Mouse (Mus musculus) embryonic facial prominence, embryonic 12.5 days (tissue): Measurements from ENCODE around the gene Rab3gap2. TPM values are rescaled to one million over a fixed set of nuclear protein-coding genes. Genes with fewer than 3 reads are reported as not detected.

Experiments
- ATAC-seq: fragments of 200-750 bp; cut with Nextera tagmentation; 2 replicates; pipeline ENCODE4 v1.8.0; 2017; ENCODE audit not compliant: insufficient number of reproducible peaks, insufficient read depth, low FRiP score, low TSS enrichment
- H3K27ac ChIP-seq: fragments of 300-500 bp; sonication (generic); 2 replicates; pipeline ENCODE4 v1.5.1; 2016; ENCODE audit warnings: mild to moderate bottlenecking
- H3K27me3 ChIP-seq: fragments of 300-500 bp; sonication (generic); 2 replicates; pipeline ENCODE4 v1.6.1; 2016; ENCODE audit warnings: mild to moderate bottlenecking, moderate library complexity
- H3K36me3 ChIP-seq: fragments of 300-500 bp; sonication (generic); 2 replicates; pipeline ENCODE4 v1.6.1; 2016; ENCODE audit warnings: mild to moderate bottlenecking
- H3K4me1 ChIP-seq: fragments of 300-500 bp; sonication (generic); 2 replicates; pipeline ENCODE4 v1.6.1; 2016
- H3K4me2 ChIP-seq: fragments of 300-500 bp; sonication (generic); replicated peaks from 2 replicates; pipeline ENCODE4 v1.6.1; 2016; ENCODE audit warnings: mild to moderate bottlenecking, moderate library complexity
- H3K4me3 ChIP-seq: fragments of 300-500 bp; sonication (generic); 2 replicates; pipeline ENCODE4 v1.5.1; 2016; ENCODE audit warnings: mild to moderate bottlenecking
- H3K9ac ChIP-seq: fragments of 300-500 bp; sonication (generic); 2 replicates; pipeline ENCODE4 v1.6.1; 2016; ENCODE audit warnings: mild to moderate bottlenecking, moderate library complexity
- H3K9me3 ChIP-seq: fragments of 300-500 bp; sonication (generic); 2 replicates; pipeline ENCODE4 v1.6.1; 2016; ENCODE audit warnings: mild to moderate bottlenecking, moderate library complexity
- WGBS: fragments of 180-500 bp; shearing (Covaris S2); methylation state at CpG from one replicate; pipeline ENCODE4 v1.1.7; 2016; 5-methylcytosine and 5-hydroxymethylcytosine counted together
- polyA plus RNA-seq: library from polyadenylated mRNA; unstranded; fragments of >200 nt; fragmentation: Nextera tagmentation; extraction: Ambion mirVana; gene quantifications from 2 replicates; pipeline ENCODE4 v1.2.1, GENCODE M21; 2016

Rab3gap2 gene
- polyA plus RNA-seq, 1 experiment from 2014 or later, result 22.7 TPM

GRCm38 (mm10) chr1:185201994-185202393 lies 1.9 kb upstream of the Rab3gap2 start:
- H3K27me3 ChIP-seq, result no peaks in the 10 kb centered on the region
- no peaks in the 10 kb centered on the region for H3K36me3 ChIP-seq
- no peak for ATAC-seq
- no peak overlapping the region for H3K9ac ChIP-seq
- peaks cover 12% of the 10 kb centered on the region for H3K4me1 ChIP-seq
- no peak overlapping the region for H3K4me2 ChIP-seq
- H3K27ac ChIP-seq, result no peak overlapping the region
- 83% methylated on average over 2 of the region's 2 CpGs for WGBS
- H3K4me3 ChIP-seq, result no peak overlapping the region
- no peaks in the 10 kb centered on the region for H3K9me3 ChIP-seq

- no peaks in the 10 kb centered on the region for H3K9me3 ChIP-seq
- H3K27ac ChIP-seq, result peak overlapping the region; percentile 63; the same call in 1 of the 2 replicates
- peak overlapping the region; percentile 86 for H3K9ac ChIP-seq
- ATAC-seq, result peak; percentile 4; the same call in 1 of the 2 replicates
- peak overlapping the region; percentile 87 for H3K4me3 ChIP-seq
- H3K36me3 ChIP-seq, result no peaks in the 10 kb centered on the region
- 5% methylated on average over 23 of the region's 23 CpGs for WGBS
- peaks cover 12% of the 10 kb centered on the region for H3K4me1 ChIP-seq
- H3K27me3 ChIP-seq, result no peaks in the 10 kb centered on the region
- peak overlapping the region; percentile 80 for H3K4me2 ChIP-seq
These were observed 565 bp upstream of the Rab3gap2 start for GRCm38 (mm10) chr1:185203196-185203908.

GRCm38 (mm10) chr1:185205090-185205489 lies 1.2 kb downstream of the Rab3gap2 start:
- Histone ChIP-seq H3K9ac (no peak overlapping the region), H3K27me3 (no peaks in the 10 kb centered on the region), H3K9me3 (no peaks in the 10 kb centered on the region), H3K4me1 (peaks cover 16% of the 10 kb centered on the region), H3K4me2 (peak overlapping the region; percentile 80), H3K27ac (no peak overlapping the region), H3K36me3 (no peaks in the 10 kb centered on the region), H3K4me3 (0 out of 2 replicates have a peak overlapping the region, but pooled peaks have one; percentile 3)
- no peak for ATAC-seq
- WGBS, result 77% methylated on average over 8 of the region's 8 CpGs

- no peak overlapping the region for H3K4me2 ChIP-seq
- no peak overlapping the region for H3K27ac ChIP-seq
- 95% methylated on average over 13 of the region's 13 CpGs for WGBS
These were observed 4.1 kb downstream of the Rab3gap2 start for GRCm38 (mm10) chr1:185207851-185208595.

GRCm38 (mm10) chr1:185208766-185209165 lies 4.8 kb downstream of the Rab3gap2 start:
- Histone ChIP-seq H3K36me3 (no peaks in the 10 kb centered on the region), H3K9me3 (no peaks in the 10 kb centered on the region), H3K4me2 (no peak overlapping the region), H3K4me3 (no peak overlapping the region), H3K27ac (no peak overlapping the region), H3K27me3 (no peaks in the 10 kb centered on the region), H3K4me1 (peaks cover 16% of the 10 kb centered on the region), H3K9ac (no peak overlapping the region)
- no peak for ATAC-seq
- WGBS, result 91% methylated on average over 8 of the region's 8 CpGs

More at GRCm38 (mm10) chr1:185207851-185208595, 4.1 kb downstream of the Rab3gap2 start:
- no peaks in the 10 kb centered on the region for H3K36me3 ChIP-seq
- H3K4me3 ChIP-seq, result no peak overlapping the region
- no peak overlapping the region for H3K9ac ChIP-seq
- no peaks in the 10 kb centered on the region for H3K9me3 ChIP-seq
- H3K27me3 ChIP-seq, result no peaks in the 10 kb centered on the region
- ATAC-seq, result no peak
- peaks cover 16% of the 10 kb centered on the region for H3K4me1 ChIP-seq

GRCm38 (mm10) chr1:185209641-185210176 lies 5.8 kb downstream of the Rab3gap2 start:
- ATAC-seq, result no peak
- Histone ChIP-seq H3K4me2 (no peak overlapping the region), H3K27ac (peak overlapping the region; percentile 50; the same call in 1 of the 2 replicates)

GRCm38 (mm10) chr1:185216360-185216759 lies 12.4 kb downstream of the Rab3gap2 start:
- Histone ChIP-seq H3K27me3 (no peaks in the 10 kb centered on the region), H3K36me3 (no peaks in the 10 kb centered on the region; the same call in none of the 2 replicates), H3K9ac (no peak overlapping the region), H3K4me3 (no peak overlapping the region), H3K9me3 (no peaks in the 10 kb centered on the region), H3K4me2 (no peak overlapping the region), H3K27ac (no peak overlapping the region), H3K4me1 (peaks cover 3% of the 10 kb centered on the region; the same call in 1 of the 2 replicates)
- 40% methylated on average over 5 of the region's 5 CpGs for WGBS
- ATAC-seq, result no peak

More at GRCm38 (mm10) chr1:185209641-185210176, 5.8 kb downstream of the Rab3gap2 start:
- peaks cover 12% of the 10 kb centered on the region for H3K4me1 ChIP-seq
- H3K36me3 ChIP-seq, result no peaks in the 10 kb centered on the region; the same call in none of the 2 replicates
- no peak overlapping the region for H3K4me3 ChIP-seq
- no peaks in the 10 kb centered on the region for H3K9me3 ChIP-seq
- no peaks in the 10 kb centered on the region for H3K27me3 ChIP-seq
- H3K9ac ChIP-seq, result no peak overlapping the region
- 30% methylated on average over 8 of the region's 8 CpGs for WGBS

GRCm38 (mm10) chr1:185216762-185217161 lies 12.8 kb downstream of the Rab3gap2 start:
- Histone ChIP-seq H3K4me2 (no peak overlapping the region), H3K36me3 (no peaks in the 10 kb centered on the region; the same call in none of the 2 replicates), H3K27me3 (no peaks in the 10 kb centered on the region), H3K27ac (no peak overlapping the region), H3K9me3 (no peaks in the 10 kb centered on the region), H3K9ac (no peak overlapping the region), H3K4me1 (peaks cover 3% of the 10 kb centered on the region; the same call in 1 of the 2 replicates), H3K4me3 (no peak overlapping the region)
- 63% methylated on average over 2 of the region's 2 CpGs for WGBS
- no peak for ATAC-seq

- 84% methylated on average over 5 of the region's 5 CpGs for WGBS
These were observed 14.0 kb downstream of the Rab3gap2 start for GRCm38 (mm10) chr1:185217966-185218365.

GRCm38 (mm10) chr1:185226889-185227288 lies 23.0 kb downstream of the Rab3gap2 start:
- peaks cover 9% of the 10 kb centered on the region; the same call in 1 of the 2 replicates for H3K4me1 ChIP-seq
- ATAC-seq, result no peak

More at GRCm38 (mm10) chr1:185217966-185218365, 14.0 kb downstream of the Rab3gap2 start:
- H3K27me3 ChIP-seq, result no peaks in the 10 kb centered on the region
- H3K4me2 ChIP-seq, result no peak overlapping the region
- peaks cover 4% of the 10 kb centered on the region for H3K36me3 ChIP-seq
- peaks cover 3% of the 10 kb centered on the region; the same call in 1 of the 2 replicates for H3K4me1 ChIP-seq
- H3K27ac ChIP-seq, result no peak overlapping the region
- no peak for ATAC-seq
- no peak overlapping the region for H3K4me3 ChIP-seq
- no peaks in the 10 kb centered on the region for H3K9me3 ChIP-seq
- H3K9ac ChIP-seq, result no peak overlapping the region

GRCm38 (mm10) chr1:185227766-185228165 lies 23.8 kb downstream of the Rab3gap2 start:
- Histone ChIP-seq H3K4me1 (peaks cover 9% of the 10 kb centered on the region; the same call in 1 of the 2 replicates), H3K36me3 (peaks cover 13% of the 10 kb centered on the region; the same call in 1 of the 2 replicates), H3K9me3 (no peaks in the 10 kb centered on the region), H3K9ac (no peak overlapping the region), H3K4me3 (no peak overlapping the region), H3K27me3 (no peaks in the 10 kb centered on the region), H3K27ac (no peak overlapping the region), H3K4me2 (no peak overlapping the region)
- no peak for ATAC-seq
- WGBS, result 80% methylated on average over 7 of the region's 7 CpGs

More at GRCm38 (mm10) chr1:185226889-185227288, 23.0 kb downstream of the Rab3gap2 start:
- Histone ChIP-seq H3K27me3 (no peaks in the 10 kb centered on the region), H3K27ac (no peak overlapping the region), H3K9me3 (no peaks in the 10 kb centered on the region), H3K4me2 (no peak overlapping the region), H3K4me3 (no peak overlapping the region), H3K9ac (no peak overlapping the region), H3K36me3 (peaks cover 17% of the 10 kb centered on the region)
- 92% methylated on average over 6 of the region's 6 CpGs for WGBS
